Mouse (Mus musculus): ENCODE measurements at regions not wholly inside any gene's neighbourhood (a gene's known extent, or its start where the extent isn't known, plus 50 kb on each side); places are given as distances from the start of the nearest gene placed in this dataset.

- TF ChIP-seq CTCF (IDR thresholded peaks at IDR 0.05; ENCODE audit: extremely low read depth, insufficient read depth, insufficient read length, insufficient replicate concordance) (no peak), POLR2A (IDR thresholded peaks at IDR 0.05; ENCODE audit: low read depth, low read length) (no peak)
Observed at GRCm38 (mm10) chr2:72797002-72797718, 183.1 kb downstream of the Sp3 start.
